Mouse (Mus musculus): ENCODE measurements around the gene Rab30.

DNA sequence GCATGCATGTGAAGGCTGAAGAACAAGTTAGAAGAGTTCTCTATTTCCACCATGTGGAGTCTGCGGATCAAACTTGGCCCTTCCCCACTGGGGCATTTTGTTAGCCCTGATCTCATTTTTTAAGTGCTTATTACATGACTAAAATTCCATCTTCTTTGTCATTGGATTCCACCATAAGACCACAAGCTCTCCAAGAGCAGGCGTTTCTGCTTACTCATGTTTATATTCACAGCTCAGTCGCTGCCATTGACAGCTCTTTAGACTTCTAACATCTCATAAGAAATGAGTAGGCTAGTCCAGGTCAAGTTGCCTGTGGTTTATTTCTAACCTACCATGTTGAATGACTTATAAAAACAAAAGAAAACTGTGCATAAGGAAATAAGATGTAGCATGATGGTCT is 84.8 kb downstream of the Rab30 start:
- TF ChIP-seq CTCF (IDR thresholded peaks at IDR 0.05) (no peak), EP300 (IDR thresholded peaks at IDR 0.05) (no peak)

Measured in lung, postnatal 0 days (tissue).